In genomic region chr3:54809111-54809510, GRCm38 (mm10) we compare ENCODE assay signal across 16 mouse cellular contexts. TPM values are rescaled to one million over a fixed set of nuclear protein-coding genes. Genes with fewer than 3 reads are reported as not detected.
DNase-seq lines count a peak whose midpoint lies in the region; ATAC-seq and TF ChIP-seq lines count a peak whose summit lies in the region.
"Had no signal": no experiment of that assay in that cellular context is flagged by ENCODE, and none has a peak within 500 bp of the region (broad histone marks: within the 10 kb centered on the region; RNA-seq: fewer than 3 reads in every experiment).

No protein-coding gene starts in this region.

- ATAC-seq in intestine, embryonic 16.5 days = no peak
- ATAC-seq in midbrain, embryonic 14.5 days (ENCODE audit: low FRiP score, low TSS enrichment) = no peak

- H3K9ac ChIP-seq in intestine, embryonic 16.5 days (ENCODE audit: low read depth, low read length) = no peak overlapping the region
- no peak overlapping the region for H3K9ac ChIP-seq in midbrain, embryonic 14.5 days (replicated peaks; ENCODE audit: low read length)
- H3K9ac ChIP-seq: hindbrain, embryonic 12.5 days; neural tube, embryonic 12.5 days had no signal

- H3K9me3 ChIP-seq in intestine, embryonic 16.5 days (ENCODE audit: control insufficient read depth, low read length) = no peaks in the 10 kb centered on the region
- no peaks in the 10 kb centered on the region for H3K9me3 ChIP-seq in midbrain, embryonic 14.5 days (ENCODE audit: control insufficient read depth, low read length)
- H3K9me3 ChIP-seq: hindbrain, embryonic 12.5 days; midbrain, embryonic 13.5 days; neural tube, embryonic 12.5 days had no signal

- no peak overlapping the region for H3K4me2 ChIP-seq in myocyte (ENCODE audit: low read depth)
- H3K4me2 ChIP-seq in intestine, embryonic 16.5 days (ENCODE audit: low read depth, low read length) = no peak overlapping the region
- H3K4me2 ChIP-seq in midbrain, embryonic 14.5 days (ENCODE audit: low read length) = no peak overlapping the region

- peaks cover 13% of the 10 kb centered on the region for H3K4me1 ChIP-seq in intestine, embryonic 16.5 days (ENCODE audit: control insufficient read depth, insufficient read depth, low read length)
- peaks cover 20% of the 10 kb centered on the region for H3K4me1 ChIP-seq in midbrain, embryonic 14.5 days (ENCODE audit: control insufficient read depth, insufficient read depth, low read length)

- DNase-seq in 3T3-L1 (ENCODE audit: low read depth, low spot score) = peak; percentile 14
- DNase-seq in A20 (ENCODE audit: low read depth, low spot score) = peak; percentile 45
- DNase-seq in ZHBTc4 (ENCODE audit: low read depth, low spot score) = peak; percentile 76
- DNase-seq in midbrain, embryonic 14.5 days = no peak
- DNase-seq in kidney, adult 9 months = no peak
- DNase-seq: adrenal gland, adult 2 months; cerebellum, adult 9-11 months; kidney, adult 18-20 months; spleen, adult 18-20 months had no signal

- H3ac ChIP-seq in myocyte (ENCODE audit: control insufficient read depth, insufficient read length) = no peak overlapping the region

- H3K4me3 ChIP-seq in myocyte = no peak overlapping the region
- H3K4me3 ChIP-seq in intestine, embryonic 16.5 days (ENCODE audit: low read length) = no peak overlapping the region
- H3K4me3 ChIP-seq in midbrain, embryonic 14.5 days (replicated peaks; ENCODE audit: low read depth, low read length) = no peak overlapping the region
- H3K4me3 ChIP-seq: neural tube, embryonic 12.5 days had no signal

- no peak overlapping the region for H3K27ac ChIP-seq in intestine, embryonic 16.5 days (ENCODE audit: low read length)
- no peak overlapping the region for H3K27ac ChIP-seq in midbrain, embryonic 14.5 days (replicated peaks; ENCODE audit: low read depth, low read length)
- H3K27ac ChIP-seq: hindbrain, embryonic 12.5 days; midbrain, embryonic 13.5 days; neural tube, embryonic 12.5 days; stomach, postnatal 0 days had no signal

- 50% methylated on average over 5 of the region's 5 CpGs for WGBS in intestine, embryonic 16.5 days
- 77% methylated on average over 5 of the region's 5 CpGs for WGBS in midbrain, embryonic 14.5 days

- H3K79me2 ChIP-seq in myocyte (ENCODE audit: control insufficient read depth, insufficient read depth) = peaks cover 17% of the 10 kb centered on the region

- H3K36me3 ChIP-seq in myocyte (ENCODE audit: control insufficient read depth, insufficient read depth) = peaks cover 3% of the 10 kb centered on the region
- H3K36me3 ChIP-seq in intestine, embryonic 16.5 days (ENCODE audit: control insufficient read depth, insufficient read depth, low read length) = no peaks in the 10 kb centered on the region
- H3K36me3 ChIP-seq in midbrain, embryonic 14.5 days (ENCODE audit: control insufficient read depth, insufficient read depth, low read length) = peaks cover 9% of the 10 kb centered on the region

- no peaks in the 10 kb centered on the region for H3K27me3 ChIP-seq in myocyte (ENCODE audit: control insufficient read depth, insufficient read depth, insufficient read length)
- H3K27me3 ChIP-seq in intestine, embryonic 16.5 days (replicated peaks; ENCODE audit: control insufficient read depth, insufficient read depth, low read length) = no peaks in the 10 kb centered on the region
- H3K27me3 ChIP-seq in midbrain, embryonic 14.5 days (ENCODE audit: control insufficient read depth, insufficient read depth, low read length) = no peaks in the 10 kb centered on the region
- H3K27me3 ChIP-seq: hindbrain, embryonic 12.5 days; neural tube, embryonic 12.5 days had no signal

- TF ChIP-seq POLR2A in myocyte (IDR thresholded peaks at IDR 0.05; ENCODE audit: insufficient read length, low read depth) = no peak

TF ChIP-seq in myocyte, 11 proteins besides CTCF, POLR2A, EP300 and RAD21:
- TF ChIP-seq REST (IDR thresholded peaks at IDR 0.05; ENCODE audit: insufficient read depth, insufficient read length) (peak; percentile 47), USF1 (IDR thresholded peaks at IDR 0.05; ENCODE audit: low read depth) (no peak), SRF (IDR thresholded peaks at IDR 0.05; ENCODE audit: control insufficient read depth, insufficient read length, low read depth) (no peak)
TF ChIP-seq in myocyte: peak in this region for 1.

RNA-seq across cellular contexts. Expression of gene Rfxap, which starts 1.5 kb away (rescaled TPM):
- polyA plus RNA-seq in myocyte (2012; fragmentation: generic; extraction: Trizol) = 24.3 TPM
- 22.8 and 24.4 TPM in 2 replicates for polyA plus RNA-seq in intestine, embryonic 16.5 days (2015; fragmentation: Nextera tagmentation; extraction: Ambion mirVana)
- 45.4 and 59.8 TPM in 2 replicates for polyA plus RNA-seq in midbrain, embryonic 14.5 days (2014; fragmentation: Nextera tagmentation; extraction: Ambion mirVana)

RNA-seq across cellular contexts. Expression of gene Smad9, which starts 53.7 kb away (rescaled TPM):
- polyA plus RNA-seq in myocyte (2012; fragmentation: generic; extraction: Trizol) = 0.12 TPM
- polyA plus RNA-seq in intestine, embryonic 16.5 days (2015; fragmentation: Nextera tagmentation; extraction: Ambion mirVana) = 1.0 and 1.4 TPM in 2 replicates
- 0.30 and 0.43 TPM in 2 replicates for polyA plus RNA-seq in midbrain, embryonic 14.5 days (2014; fragmentation: Nextera tagmentation; extraction: Ambion mirVana)
- polyA plus RNA-seq: erythroblast, embryonic 14.5 days had no signal

Comparison
In these comparisons a context has a peak if more than half of its experiments do, and no peak if none do; other contexts are left out.
1. DNase-seq: peak in 3T3-L1 (single experiment), A20 (single experiment) and ZHBTc4 (single experiment); none in midbrain, embryonic 14.5 days (single experiment) and kidney, adult 9 months (single experiment).